Mouse (Mus musculus): ENCODE measurements around the gene Resf1.
"Not testable (repeated sequence)": the region's sequence is repeated elsewhere in the genome, so short reads cannot be mapped to it uniquely, and the experiment has no call there.

The Resf1 gene

GRCm38 (mm10) chr6:149343802-149344201 lies 34.6 kb downstream of the Resf1 start:
- DNase-seq (ENCODE audit: low spot score in 2 of 2), result peak in 1 of 2 experiments; percentile 35

DNA sequence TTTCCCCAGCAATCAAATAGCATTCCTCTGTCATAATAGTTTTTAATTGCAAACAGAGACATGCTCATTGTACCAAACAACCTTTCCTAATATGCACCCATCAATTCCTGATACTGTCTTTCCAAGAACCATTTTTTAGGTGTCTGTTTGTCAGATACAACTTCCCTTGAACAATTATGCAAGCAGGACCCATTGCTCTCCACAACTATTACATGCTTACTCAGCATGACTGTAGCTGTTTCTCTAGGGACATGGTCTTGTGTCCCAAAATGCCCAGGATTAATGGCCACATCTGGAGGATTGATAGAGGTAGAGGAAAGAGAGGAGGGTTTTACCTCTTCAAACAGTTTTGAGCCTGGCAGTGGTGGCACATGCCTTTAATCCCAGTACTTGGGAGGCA lies 35.2 kb downstream of the Resf1 start:
- no peak for DNase-seq (ENCODE audit: low spot score in 2 of 2)

DNA sequence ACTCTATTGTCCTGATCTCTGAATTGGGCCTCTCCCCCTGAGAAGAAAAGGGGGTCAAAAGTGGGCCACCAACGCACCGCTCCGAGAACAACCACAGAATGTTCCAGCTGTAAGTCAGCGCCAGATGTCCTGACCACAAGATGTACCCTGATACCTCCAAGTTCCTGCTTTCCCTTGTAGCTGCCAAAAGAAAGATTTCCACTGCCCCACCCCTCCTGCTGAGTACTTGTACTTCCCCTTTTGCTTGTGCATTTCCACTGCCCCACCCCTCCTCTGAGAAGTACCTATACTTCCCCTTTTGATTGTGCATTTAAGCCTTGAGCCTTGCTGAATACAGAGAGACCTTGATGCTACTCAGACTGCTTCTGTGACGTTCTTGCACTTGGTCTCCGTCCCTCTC lies 39.0 kb downstream of the Resf1 start:
- peak in 1 of 2 experiments; percentile 46 for DNase-seq (ENCODE audit: low spot score in 2 of 2)

DNA sequence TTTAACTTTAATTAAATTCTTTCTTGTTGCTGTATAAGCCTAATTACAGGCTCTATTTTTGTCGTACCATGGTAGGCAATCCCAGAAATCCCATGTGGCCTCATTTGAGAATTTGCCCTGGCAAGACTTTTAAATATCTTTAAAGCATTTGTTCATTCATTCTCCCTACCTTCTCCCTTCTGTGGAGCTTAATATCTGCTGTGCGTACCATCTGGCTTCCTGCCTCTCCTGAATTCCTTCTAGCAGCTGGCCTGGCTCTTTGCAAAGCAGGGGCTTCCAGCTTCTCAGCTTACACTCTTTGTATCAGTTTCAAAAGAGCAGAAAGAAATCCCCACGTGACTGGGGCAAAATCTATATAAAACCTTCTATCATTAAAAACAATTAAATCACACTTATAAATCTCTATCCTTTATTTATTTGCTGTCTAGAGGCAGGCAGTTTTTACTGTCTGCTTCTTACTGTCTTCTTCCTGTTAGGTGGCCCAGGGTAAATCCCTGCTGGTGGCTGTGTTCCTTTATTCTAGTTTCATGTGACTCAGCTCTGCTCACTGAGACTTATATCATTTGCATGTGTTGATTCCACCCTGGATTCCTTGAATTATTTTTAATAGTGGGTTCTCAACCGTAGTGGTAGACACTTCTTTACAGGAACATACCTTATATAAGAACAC lies 45.7 kb downstream of the Resf1 start:
- no peak for DNase-seq (ENCODE audit: low spot score in 2 of 2)

DNA sequence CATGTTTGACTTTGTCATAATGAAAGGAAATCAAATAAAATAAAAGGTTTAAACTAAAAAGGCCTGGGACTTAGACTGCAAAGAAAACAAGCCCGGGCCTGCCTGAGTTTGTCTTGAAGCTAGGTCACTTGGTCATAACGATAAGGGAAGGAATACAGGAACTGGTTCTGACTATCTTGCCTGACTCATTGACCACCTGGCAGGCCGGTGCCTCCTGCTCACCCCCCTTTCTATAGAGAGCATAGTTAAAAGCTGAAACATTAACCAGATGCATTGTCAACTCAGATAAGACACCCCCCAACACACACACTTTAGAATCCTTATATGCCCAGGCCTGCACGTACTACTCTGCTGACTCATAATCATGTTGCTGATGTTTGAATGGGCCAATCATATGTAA lies 46.6 kb downstream of the Resf1 start:
- not testable (repeated sequence) for DNase-seq (ENCODE audit: low spot score in 2 of 2)

DNA sequence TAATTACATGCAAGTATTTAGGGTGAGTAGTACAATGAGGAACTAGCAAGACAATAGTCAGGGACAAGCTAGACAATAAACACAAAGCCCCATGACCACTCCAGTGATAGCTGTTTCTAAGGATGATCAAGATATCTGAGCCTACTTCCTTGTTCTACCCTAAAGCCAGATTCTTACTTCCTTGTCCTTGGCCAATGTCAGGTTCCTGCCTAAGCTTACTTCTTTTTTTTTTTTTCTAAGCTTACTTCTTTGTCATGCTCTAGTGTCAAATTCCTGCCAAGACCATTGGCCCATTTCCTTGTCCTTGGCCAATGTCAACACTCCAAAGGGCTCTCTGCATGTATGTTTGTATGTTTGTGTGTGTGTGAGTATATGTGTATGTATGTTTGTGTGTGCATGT lies 47.9 kb downstream of the Resf1 start:
- DNase-seq (ENCODE audit: low spot score in 2 of 2), result no peak

DNA sequence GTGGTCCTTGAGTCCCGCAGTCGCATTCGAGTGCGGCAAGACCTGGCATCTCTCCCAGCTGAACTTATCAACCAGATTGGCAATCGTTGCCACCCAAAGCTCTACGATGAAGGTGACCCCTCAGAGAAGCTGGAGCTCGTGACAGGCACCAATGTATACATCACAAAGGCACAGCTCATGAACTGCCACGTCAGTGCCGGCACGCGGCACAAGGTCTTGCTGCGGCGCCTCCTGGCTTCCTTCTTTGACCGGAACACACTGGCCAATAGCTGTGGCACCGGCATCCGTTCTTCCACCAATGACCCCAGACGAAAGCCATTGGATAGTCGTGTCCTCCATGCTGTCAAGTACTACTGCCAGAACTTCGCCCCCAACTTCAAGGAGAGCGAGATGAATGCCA lies 53.3 kb downstream of the Resf1 start:
- DNase-seq (ENCODE audit: low spot score in 2 of 2), result not testable (repeated sequence)

DNA sequence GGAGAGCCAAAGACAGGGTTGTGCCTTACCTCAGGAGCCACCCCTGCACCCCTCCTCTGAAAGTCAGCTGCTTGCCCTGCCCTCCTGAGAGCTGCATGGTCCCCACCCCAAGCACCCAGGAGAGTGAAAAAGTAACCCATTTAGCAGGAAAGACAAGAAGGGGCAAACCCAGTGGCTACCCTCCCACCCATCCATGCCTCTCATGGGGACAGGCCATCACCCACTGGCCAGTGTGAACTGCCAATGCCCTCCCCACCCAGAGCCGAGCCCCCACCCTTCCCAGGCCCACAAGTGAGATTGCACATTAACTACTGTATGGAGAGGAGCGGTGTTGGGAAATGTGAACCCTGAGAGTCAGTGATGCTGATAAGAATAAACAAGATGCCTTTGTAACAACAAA lies 56.8 kb downstream of the Resf1 start:
- not testable (repeated sequence) for DNase-seq (ENCODE audit: low spot score in 2 of 2)

GRCm38 (mm10) chr6:149366403-149366802 lies 57.2 kb downstream of the Resf1 start:
- peak in 1 of 2 experiments; percentile 43 for DNase-seq (ENCODE audit: low spot score in 2 of 2)

- DNase-seq (ENCODE audit: low spot score in 2 of 2), result peak; percentile 76 to 84
Measured at GRCm38 (mm10) chr6:149374986-149375457, 65.8 kb downstream of the Resf1 start.

- DNase-seq (ENCODE audit: low spot score in 2 of 2), result no peak
Measured at GRCm38 (mm10) chr6:149383531-149383930, 74.3 kb downstream of the Resf1 start.
